Mouse (Mus musculus) testis, adult 2 months (tissue): ENCODE measurements at regions not wholly inside any gene's neighbourhood (a gene's known extent, or its start where the extent isn't known, plus 50 kb on each side); places are given as distances from the start of the nearest gene placed in this dataset.

Experiments used
- H3K27ac ChIP-seq: fragments of 200-500 bp; 2 replicates; pipeline ENCODE4 v1.5.1; 2012; ENCODE audit warnings: low read depth, low read length; ENCODE audit not compliant: control insufficient read depth, insufficient read depth
- H3K27me3 ChIP-seq: fragments of 200-500 bp; 2 replicates; pipeline ENCODE4 v1.6.1; 2012; ENCODE audit warnings: mild to moderate bottlenecking, low read length, moderate library complexity; ENCODE audit not compliant: control insufficient read depth, insufficient read depth
- H3K36me3 ChIP-seq: fragments of 200-500 bp; 2 replicates; pipeline ENCODE4 v1.6.1; 2012; ENCODE audit warnings: mild to moderate bottlenecking, low read length; ENCODE audit not compliant: control insufficient read depth, insufficient read depth
- H3K4me1 ChIP-seq: fragments of 200-500 bp; 2 replicates; pipeline ENCODE4 v1.6.1; 2012; ENCODE audit warnings: low read length; ENCODE audit not compliant: control insufficient read depth, insufficient read depth
- H3K4me3 ChIP-seq: fragments of 200-500 bp; 2 replicates; pipeline ENCODE4 v1.5.1; 2012; ENCODE audit warnings: low read depth, mild to moderate bottlenecking, low read length, moderate library complexity, mixed read lengths; ENCODE audit not compliant: control insufficient read depth
- CTCF ChIP-seq: fragments of 200-500 bp; IDR thresholded peaks from 2 replicates; pipeline ENCODE4 v1.5.1; 2012; ENCODE audit warnings: low read depth, mild to moderate bottlenecking, inconsistent platforms, low read length, moderate library complexity; ENCODE audit not compliant: control insufficient read depth, insufficient read depth, insufficient replicate concordance
- POLR2A ChIP-seq: fragments of 200-500 bp; IDR thresholded peaks from 2 replicates; pipeline ENCODE4 v1.6.1; 2012; ENCODE audit warnings: low read depth, mild to moderate bottlenecking, inconsistent platforms, low read length, moderate library complexity; ENCODE audit not compliant: control insufficient read depth

DNA sequence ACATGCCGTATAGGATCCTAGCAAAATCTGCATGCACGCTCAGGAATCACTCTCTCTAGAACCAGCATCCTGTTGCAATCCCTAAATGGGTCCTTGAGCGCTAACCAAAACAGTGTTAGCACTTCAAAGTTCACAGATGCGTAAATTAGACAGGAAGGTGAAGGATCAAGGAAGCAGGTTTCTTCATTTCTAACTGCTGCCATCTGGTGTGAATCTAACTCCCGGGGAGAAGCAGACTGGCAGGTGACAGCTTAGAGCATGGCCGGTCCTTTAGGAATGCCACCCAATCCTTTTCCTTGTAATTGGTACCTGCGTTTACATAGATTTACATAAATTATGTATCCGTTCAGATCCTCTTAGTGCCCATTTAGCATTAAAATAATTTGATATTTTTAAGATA lies 206.2 kb downstream of the Mreg start:
- H3K36me3 ChIP-seq = no peaks in the 10 kb centered on the region
- H3K4me1 ChIP-seq = no peaks in the 10 kb centered on the region; the same call in 1 of the 2 replicates
- TF ChIP-seq CTCF = no peak
- no peak for TF ChIP-seq POLR2A
- no peak overlapping the region for H3K4me3 ChIP-seq
- H3K27me3 ChIP-seq = no peaks in the 10 kb centered on the region
- H3K27ac ChIP-seq = no peak overlapping the region

DNA sequence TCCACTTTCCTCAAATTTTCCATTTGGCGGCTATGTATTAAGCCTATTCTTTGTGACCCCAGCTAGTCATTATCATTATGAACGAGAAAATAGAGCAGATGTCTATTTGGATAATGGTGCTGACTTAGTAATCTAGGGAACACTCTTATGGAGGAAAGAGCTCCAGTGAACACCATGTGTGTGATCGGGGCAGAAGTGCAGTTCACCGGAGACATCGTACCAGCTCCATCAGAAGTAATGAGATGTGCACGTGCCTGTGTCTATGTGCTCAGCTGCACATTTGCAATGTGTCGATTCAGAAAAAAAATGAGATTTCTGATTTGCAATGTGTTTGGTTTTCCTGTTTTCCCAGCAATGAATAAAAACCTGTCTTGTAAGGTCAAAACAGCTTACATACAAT lies 206.6 kb downstream of the Mreg start:
- Histone ChIP-seq H3K4me1 (no peaks in the 10 kb centered on the region; the same call in 1 of the 2 replicates), H3K36me3 (no peaks in the 10 kb centered on the region), H3K27ac (no peak overlapping the region), H3K4me3 (no peak overlapping the region), H3K27me3 (no peaks in the 10 kb centered on the region)
- TF ChIP-seq POLR2A (no peak), CTCF (no peak)

DNA sequence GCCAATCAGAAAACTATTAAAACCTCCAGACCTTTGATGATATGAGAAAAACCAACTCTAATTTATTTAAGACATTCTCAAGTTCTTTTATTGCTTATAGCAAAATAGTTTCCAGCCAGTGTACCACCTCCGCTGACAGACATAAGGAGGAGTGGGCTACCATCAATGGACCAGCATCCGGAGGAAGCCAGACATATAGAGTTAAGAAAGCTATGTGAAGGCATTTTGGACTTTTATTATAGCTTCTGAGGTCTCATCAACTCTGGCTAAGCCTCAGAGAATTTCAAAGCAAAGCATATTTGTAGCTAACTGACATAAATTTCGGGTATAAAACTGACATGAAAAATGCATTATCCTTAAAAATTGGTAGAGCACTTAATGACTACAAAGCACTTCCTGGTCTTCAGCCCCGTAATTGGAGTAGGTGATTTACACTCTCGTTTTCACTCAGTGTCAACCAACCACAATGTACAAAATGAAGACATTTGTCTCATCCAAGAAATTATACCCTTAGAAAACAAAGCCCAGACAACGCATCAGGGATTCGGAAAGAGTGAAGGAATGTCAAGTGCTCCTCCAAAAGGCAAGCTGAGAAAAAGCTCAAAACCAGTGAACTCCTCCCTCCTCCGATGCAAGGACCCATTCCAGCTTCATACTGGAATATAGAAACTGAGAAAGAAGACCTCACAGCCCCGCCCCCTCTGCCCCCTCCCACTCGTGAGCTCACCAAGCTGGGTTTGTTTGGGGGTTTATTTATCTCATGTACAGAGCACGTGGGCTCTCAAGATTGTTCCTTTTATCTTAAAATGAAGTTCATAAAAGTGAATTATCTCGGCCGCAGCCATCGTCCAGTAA lies 208.5 kb downstream of the Mreg start:
- no peak overlapping the region for H3K27ac ChIP-seq
- no peaks in the 10 kb centered on the region; the same call in 1 of the 2 replicates for H3K4me1 ChIP-seq
- TF ChIP-seq POLR2A (no peak), CTCF (no peak)
- H3K36me3 ChIP-seq = no peaks in the 10 kb centered on the region
- H3K27me3 ChIP-seq = no peaks in the 10 kb centered on the region
- H3K4me3 ChIP-seq = no peak overlapping the region

DNA sequence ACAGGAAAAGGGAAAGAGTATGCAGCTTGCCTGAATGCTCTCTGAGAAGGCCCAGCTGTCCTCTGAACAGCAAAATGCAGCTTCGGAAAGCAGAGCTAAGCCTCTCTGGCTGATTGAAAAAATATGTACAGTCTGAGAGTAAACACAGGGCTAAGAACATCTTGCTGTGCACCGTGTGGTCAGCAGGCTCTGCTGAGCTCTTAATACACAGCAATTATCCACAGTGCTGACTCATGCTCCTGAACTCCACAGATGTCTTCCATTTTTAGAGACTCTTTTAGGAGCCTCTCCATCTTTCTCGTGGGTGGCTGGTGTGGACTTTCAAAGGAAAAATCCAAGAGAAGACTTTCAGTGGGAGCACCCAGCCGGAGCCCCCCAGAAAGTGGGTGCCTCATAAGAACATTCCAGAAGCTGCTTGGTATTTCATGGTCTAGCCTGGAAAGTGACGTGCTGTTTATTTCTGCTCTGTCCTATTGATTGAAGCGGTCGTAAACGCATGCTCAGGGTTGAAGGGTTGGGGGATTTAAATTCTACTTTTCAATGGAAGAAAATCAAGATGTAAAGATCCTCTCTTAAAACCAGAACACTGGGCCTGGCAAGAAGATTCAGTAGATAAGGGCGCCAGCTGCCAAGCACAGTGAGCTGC lies 209.5 kb downstream of the Mreg start:
- H3K27ac ChIP-seq = no peak overlapping the region

DNA sequence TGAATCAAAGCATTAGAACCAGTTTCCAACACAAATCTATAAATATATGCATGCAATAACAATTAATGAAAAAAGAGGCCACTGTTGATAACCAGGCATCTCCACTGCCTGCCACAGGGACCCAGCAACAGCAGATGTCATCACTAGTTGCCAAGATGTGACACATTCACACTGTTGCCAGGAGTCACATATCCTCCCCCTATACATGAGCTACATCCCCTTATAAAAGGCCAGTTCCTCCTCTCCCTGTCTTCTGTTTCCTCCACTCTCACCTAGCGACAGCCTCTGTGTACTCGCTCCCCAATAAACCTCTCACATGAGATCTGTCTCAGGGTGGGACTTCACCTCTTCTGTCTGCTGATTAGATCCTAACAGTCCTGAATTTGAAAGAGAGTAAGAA lies 211.4 kb downstream of the Mreg start:
- no peaks in the 10 kb centered on the region; the same call in 1 of the 2 replicates for H3K4me1 ChIP-seq
- H3K4me3 ChIP-seq = no peak overlapping the region
- no peaks in the 10 kb centered on the region for H3K36me3 ChIP-seq
- no peak overlapping the region for H3K27ac ChIP-seq
- H3K27me3 ChIP-seq = no peaks in the 10 kb centered on the region
- TF ChIP-seq POLR2A = no peak
- TF ChIP-seq CTCF = no peak

More for the DNA sequence above, 209.5 kb downstream of the Mreg start:
- no peak for TF ChIP-seq POLR2A
- TF ChIP-seq CTCF = no peak
- H3K4me3 ChIP-seq = no peak overlapping the region
- H3K4me1 ChIP-seq = no peaks in the 10 kb centered on the region; the same call in 1 of the 2 replicates
- H3K27me3 ChIP-seq = no peaks in the 10 kb centered on the region
- H3K36me3 ChIP-seq = no peaks in the 10 kb centered on the region

DNA sequence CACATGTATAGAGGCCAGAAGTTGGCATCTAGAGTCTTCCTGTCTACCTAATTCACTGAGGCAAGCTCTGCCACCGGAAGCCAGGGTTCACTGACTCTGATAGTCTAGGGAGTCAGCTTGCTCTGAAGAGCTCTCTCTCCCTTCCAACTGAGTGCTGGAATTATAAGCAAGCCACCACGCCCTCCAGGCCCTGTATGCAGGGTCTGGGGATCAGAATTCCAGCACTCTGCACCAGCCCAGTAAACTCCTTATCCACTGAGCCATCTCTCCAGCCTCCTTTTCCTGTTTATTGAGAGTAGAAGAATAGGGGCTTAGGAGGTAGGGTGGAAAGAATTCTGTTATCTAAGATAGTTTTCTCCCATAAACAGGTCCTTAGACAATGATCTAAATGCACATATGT lies 215.3 kb downstream of the Mreg start:
- H3K27ac ChIP-seq = no peak overlapping the region
- no peaks in the 10 kb centered on the region for H3K36me3 ChIP-seq
- H3K4me3 ChIP-seq = no peak overlapping the region
- H3K4me1 ChIP-seq = no peaks in the 10 kb centered on the region
- H3K27me3 ChIP-seq = no peaks in the 10 kb centered on the region
- no peak for TF ChIP-seq POLR2A
- no peak for TF ChIP-seq CTCF

DNA sequence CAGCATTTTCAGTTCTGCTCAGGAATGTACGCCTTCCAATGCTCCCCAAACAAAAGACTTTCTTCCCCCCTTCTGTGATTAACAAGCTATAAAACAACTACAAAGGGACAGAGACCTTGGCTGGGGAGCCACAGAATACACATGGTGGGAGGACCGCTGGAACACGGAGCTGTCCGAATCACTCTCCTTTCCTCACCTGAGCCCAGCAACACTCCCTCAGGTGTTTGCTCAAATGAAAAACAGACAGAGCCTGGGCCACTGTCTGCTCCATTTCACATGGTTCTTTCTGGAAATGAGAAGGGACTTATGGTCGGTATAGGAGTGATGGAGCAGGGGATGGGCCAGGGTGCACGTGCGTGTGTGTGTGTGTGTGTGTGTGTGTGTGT lies 215.9 kb downstream of the Mreg start:
- TF ChIP-seq POLR2A = no peak
- no peak for TF ChIP-seq CTCF
- Histone ChIP-seq H3K4me1 (no peaks in the 10 kb centered on the region), H3K36me3 (no peaks in the 10 kb centered on the region), H3K27me3 (no peaks in the 10 kb centered on the region), H3K4me3 (no peak overlapping the region), H3K27ac (no peak overlapping the region)
